Mouse (Mus musculus): ENCODE results near the gene 1700020D05Rik. TPM values are rescaled to one million over a fixed set of nuclear protein-coding genes. Genes with fewer than 3 reads are reported as not detected.

The 1700020D05Rik gene
- polyA plus RNA-seq, 1 experiment from 2014 or later = 0.25 TPM

DNA sequence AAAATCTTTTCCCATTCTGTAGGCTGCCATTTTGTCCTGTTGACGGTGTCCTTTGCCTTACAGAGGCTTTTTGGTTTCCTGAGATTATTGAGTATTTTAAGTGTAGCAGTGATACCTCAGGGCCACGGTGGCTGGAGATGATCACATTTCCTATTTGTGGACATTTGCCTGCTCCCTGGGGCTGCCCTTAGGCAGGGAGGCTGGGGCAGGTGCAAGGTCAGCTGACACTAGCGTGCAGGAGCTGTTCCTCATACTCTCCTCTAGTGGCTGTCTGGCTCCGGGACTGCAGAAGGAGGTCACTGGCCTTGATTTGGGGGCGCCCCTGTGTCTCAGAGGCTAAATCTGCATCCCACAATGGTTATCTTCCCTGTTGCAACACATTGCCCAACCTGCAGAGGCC is 21.6 kb upstream of the 1700020D05Rik start:
- Histone ChIP-seq H3K4me3 (ENCODE audit: low read depth, low read length) (no peak overlapping the region), H3K4me1 (ENCODE audit: control insufficient read depth, insufficient read depth, low read length) (no peaks in the 10 kb centered on the region), H3K27me3 (ENCODE audit: control insufficient read depth, insufficient read depth, low read length) (no peaks in the 10 kb centered on the region), H3K27ac (ENCODE audit: low read length) (no peak overlapping the region), H3K9ac (replicated peaks; ENCODE audit: low read depth, low read length) (no peak overlapping the region), H3K4me2 (replicated peaks; ENCODE audit: low read depth, low read length) (no peak overlapping the region), H3K36me3 (ENCODE audit: control insufficient read depth, insufficient read depth, low read length) (no peaks in the 10 kb centered on the region), H3K9me3 (ENCODE audit: control insufficient read depth, low read depth, low read length) (no peaks in the 10 kb centered on the region)
- WGBS = 66% methylated on average over 5 of the region's 5 CpGs
- no peak for ATAC-seq (ENCODE audit: insufficient number of reproducible peaks, insufficient read depth, low FRiP score, low read depth)

DNA sequence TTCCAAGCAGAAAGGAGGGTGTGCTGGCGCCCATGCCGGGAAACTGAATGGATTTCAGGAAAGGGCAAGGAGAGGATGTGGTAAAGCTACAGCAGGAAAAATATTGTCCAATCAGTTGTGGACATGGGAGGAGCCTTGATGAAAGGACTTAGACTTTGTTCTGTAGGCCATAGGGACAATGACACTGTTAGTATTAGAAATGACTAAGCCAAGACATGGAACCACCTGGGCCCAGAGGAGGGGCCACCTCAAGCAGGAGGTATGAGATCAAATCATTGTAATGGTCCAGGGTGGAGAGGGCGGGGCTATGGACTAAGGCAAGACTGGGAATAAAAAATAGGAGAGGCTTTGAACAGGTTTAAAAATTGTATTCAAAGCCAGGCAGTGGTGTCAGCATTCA is 15.1 kb upstream of the 1700020D05Rik start:
- 83% methylated on average over 3 of the region's 3 CpGs for WGBS
- Histone ChIP-seq H3K36me3 (ENCODE audit: control insufficient read depth, insufficient read depth, low read length) (no peaks in the 10 kb centered on the region), H3K4me2 (replicated peaks; ENCODE audit: low read depth, low read length) (no peak overlapping the region), H3K9me3 (ENCODE audit: control insufficient read depth, low read depth, low read length) (no peaks in the 10 kb centered on the region), H3K27ac (ENCODE audit: low read length) (no peak overlapping the region), H3K9ac (replicated peaks; ENCODE audit: low read depth, low read length) (no peak overlapping the region), H3K27me3 (ENCODE audit: control insufficient read depth, insufficient read depth, low read length) (no peaks in the 10 kb centered on the region), H3K4me1 (ENCODE audit: control insufficient read depth, insufficient read depth, low read length) (no peaks in the 10 kb centered on the region), H3K4me3 (ENCODE audit: low read depth, low read length) (no peak overlapping the region)
- no peak for ATAC-seq (ENCODE audit: insufficient number of reproducible peaks, insufficient read depth, low FRiP score, low read depth)

DNA sequence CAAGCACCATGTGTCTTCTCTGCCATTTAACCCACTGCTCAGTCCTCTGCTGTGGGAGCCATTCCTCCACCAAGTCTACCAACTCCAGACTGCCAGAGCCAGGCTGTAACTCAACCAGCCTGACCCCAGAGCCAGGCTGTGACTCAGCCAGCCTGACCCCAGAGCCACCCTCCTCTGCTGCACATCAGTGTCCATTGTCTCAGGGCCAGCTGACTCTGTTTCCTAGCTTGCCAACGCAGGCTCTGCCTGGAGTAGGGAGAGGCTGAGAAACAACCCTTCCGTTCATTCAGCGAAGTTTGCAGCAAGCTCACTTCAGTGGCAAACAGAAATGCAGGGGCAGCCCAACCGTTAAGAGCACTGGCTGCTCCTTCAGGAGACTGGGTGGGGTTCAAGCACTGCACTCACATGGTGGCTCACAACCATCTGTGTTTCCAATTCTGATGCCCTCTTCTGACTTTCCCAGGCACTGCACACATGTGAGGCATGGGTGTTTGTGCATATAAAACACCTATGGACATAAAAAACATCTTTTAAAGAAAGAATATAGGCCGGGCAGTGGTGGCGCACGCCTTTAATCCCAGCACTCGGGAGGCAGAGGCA is 13.4 kb upstream of the 1700020D05Rik start:
- Histone ChIP-seq H3K27me3 (ENCODE audit: control insufficient read depth, insufficient read depth, low read length) (no peaks in the 10 kb centered on the region), H3K36me3 (ENCODE audit: control insufficient read depth, insufficient read depth, low read length) (no peaks in the 10 kb centered on the region), H3K4me1 (ENCODE audit: control insufficient read depth, insufficient read depth, low read length) (0 out of 2 replicates have a peak, but pooled peaks cover 4% of the 10 kb centered on the region), H3K27ac (ENCODE audit: low read length) (no peak overlapping the region), H3K4me2 (replicated peaks; ENCODE audit: low read depth, low read length) (no peak overlapping the region), H3K9ac (replicated peaks; ENCODE audit: low read depth, low read length) (no peak overlapping the region), H3K9me3 (ENCODE audit: control insufficient read depth, low read depth, low read length) (no peaks in the 10 kb centered on the region), H3K4me3 (ENCODE audit: low read depth, low read length) (no peak overlapping the region)
- WGBS = 75% methylated on average over 8 of the region's 8 CpGs
- ATAC-seq (ENCODE audit: insufficient number of reproducible peaks, insufficient read depth, low FRiP score, low read depth) = no peak

DNA sequence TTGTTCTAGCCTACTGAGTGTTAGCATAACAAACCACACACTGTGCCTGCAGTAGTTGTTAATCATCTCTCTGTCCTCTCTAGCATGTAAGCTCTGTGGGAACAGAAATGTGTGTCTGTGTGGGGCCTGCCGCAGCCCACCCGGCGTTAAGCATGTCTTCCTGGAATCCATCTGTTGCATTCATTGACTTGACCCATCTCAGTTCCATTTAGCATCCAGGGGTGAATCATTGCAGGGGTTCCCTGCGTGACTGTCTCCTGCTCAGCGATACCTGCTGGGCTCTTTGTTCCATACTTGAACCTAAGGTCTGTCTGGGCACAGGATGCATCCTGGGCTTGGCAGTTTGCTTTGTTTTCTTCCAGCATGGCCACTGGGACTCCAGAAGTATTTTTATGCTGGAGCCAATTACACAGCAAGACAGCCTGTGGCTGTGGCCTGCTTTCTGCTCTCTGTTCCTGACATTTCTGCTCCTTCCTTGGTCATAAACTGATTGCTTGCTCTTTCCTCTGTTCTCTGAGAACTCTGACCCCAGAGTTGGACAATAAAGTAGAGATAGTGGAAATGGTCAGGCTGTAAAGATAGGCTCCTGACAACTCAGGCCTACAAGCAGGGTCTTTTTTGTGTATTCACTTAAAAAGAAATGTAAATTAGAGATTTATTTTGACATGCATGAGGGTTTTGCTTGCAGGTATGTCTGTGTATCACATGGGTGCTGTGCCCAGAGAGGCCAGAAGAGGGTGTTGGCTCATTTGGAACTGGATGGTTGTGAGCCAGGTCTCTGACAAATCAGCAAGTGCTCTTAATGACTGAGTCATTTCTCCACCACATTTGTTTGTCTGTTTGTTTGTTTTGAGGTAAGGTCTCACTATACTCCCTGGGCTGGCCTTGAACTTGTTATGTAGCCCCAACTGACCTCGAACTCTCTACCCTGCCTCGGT is 12.5 kb upstream of the 1700020D05Rik start:
- ATAC-seq (ENCODE audit: insufficient number of reproducible peaks, insufficient read depth, low FRiP score, low read depth) = no peak
- H3K4me2 ChIP-seq (replicated peaks; ENCODE audit: low read depth, low read length) = no peak overlapping the region
- no peak overlapping the region for H3K4me3 ChIP-seq (ENCODE audit: low read depth, low read length)
- H3K9me3 ChIP-seq (ENCODE audit: control insufficient read depth, low read depth, low read length) = no peaks in the 10 kb centered on the region
- WGBS = 87% methylated on average over 7 of the region's 7 CpGs
- H3K27ac ChIP-seq (ENCODE audit: low read length) = no peak overlapping the region
- H3K4me1 ChIP-seq (ENCODE audit: control insufficient read depth, insufficient read depth, low read length) = peaks cover 4% of the 10 kb centered on the region; the same call in 1 of the 2 replicates
- no peaks in the 10 kb centered on the region for H3K27me3 ChIP-seq (ENCODE audit: control insufficient read depth, insufficient read depth, low read length)
- no peaks in the 10 kb centered on the region for H3K36me3 ChIP-seq (ENCODE audit: control insufficient read depth, insufficient read depth, low read length)
- H3K9ac ChIP-seq (replicated peaks; ENCODE audit: low read depth, low read length) = no peak overlapping the region

DNA sequence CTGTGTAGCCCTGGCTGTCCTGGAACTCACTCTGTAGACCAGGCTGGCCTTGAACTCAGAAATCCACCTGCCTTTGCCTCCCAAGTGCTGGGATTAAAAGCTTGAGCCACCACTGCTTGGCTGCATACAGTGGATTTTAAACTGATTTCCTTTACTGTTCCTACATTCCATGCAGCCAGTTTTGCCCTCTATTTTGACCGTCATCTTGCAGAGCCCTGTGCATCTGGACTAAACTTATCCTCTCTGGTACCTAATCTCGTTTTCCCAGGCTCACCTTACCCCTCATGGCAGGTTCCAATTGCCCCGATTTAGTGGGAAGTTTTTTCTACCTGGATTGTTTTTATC is 9.4 kb upstream of the 1700020D05Rik start:
- Histone ChIP-seq H3K4me1 (ENCODE audit: control insufficient read depth, insufficient read depth, low read length) (peaks cover 8% of the 10 kb centered on the region; the same call in 1 of the 2 replicates), H3K4me2 (replicated peaks; ENCODE audit: low read depth, low read length) (no peak overlapping the region), H3K4me3 (ENCODE audit: low read depth, low read length) (no peak overlapping the region), H3K27ac (ENCODE audit: low read length) (no peak overlapping the region), H3K9me3 (ENCODE audit: control insufficient read depth, low read depth, low read length) (no peaks in the 10 kb centered on the region), H3K9ac (replicated peaks; ENCODE audit: low read depth, low read length) (no peak overlapping the region), H3K36me3 (ENCODE audit: control insufficient read depth, insufficient read depth, low read length) (no peaks in the 10 kb centered on the region), H3K27me3 (ENCODE audit: control insufficient read depth, insufficient read depth, low read length) (no peaks in the 10 kb centered on the region)
- no peak for ATAC-seq (ENCODE audit: insufficient number of reproducible peaks, insufficient read depth, low FRiP score, low read depth)
- whole genome bisulfite sequencing = 81% methylated on average over 3 of the region's 3 CpGs

DNA sequence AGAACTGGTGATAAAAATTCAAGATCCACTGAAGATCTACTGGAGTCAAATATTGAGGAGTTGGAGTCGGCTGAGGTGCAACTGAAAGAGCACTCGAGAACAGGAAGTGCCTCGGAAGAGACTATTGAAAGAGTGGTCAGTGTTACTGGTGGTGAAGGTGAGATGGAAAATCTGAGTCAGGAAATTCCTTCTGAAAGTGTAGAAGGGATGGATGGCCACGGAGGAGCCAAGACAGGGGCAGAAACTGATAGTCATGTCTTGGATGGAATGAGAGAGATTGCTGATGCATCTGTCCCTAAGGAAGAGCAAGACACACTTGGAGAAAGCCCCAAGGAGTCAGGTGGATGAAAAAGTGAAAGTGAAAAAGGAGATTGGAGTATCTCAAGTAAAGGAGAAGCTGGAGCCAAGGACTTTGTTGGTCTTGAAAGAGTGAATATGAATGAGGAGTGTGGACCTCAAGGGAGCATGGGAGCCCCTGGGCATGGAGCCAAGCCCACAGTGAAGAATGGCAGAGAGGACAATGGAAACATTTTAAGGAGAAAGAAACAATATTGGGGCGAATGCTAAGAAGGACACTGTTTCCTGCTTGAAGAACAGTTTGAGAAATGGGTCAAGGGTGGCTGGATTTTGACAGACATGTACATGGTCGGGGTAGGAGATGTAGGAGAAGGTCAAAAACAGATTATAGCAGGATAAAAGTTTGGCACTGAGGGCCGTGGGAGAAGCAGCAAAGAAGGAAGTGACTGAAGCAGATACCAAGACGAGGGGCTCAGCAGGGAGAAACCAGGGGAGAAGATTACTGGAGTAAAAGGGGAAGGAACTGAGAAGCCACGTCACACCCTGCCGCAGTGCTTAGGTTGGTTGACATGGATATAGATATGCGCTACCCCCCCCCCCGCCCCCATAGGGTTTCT is 8.8 kb upstream of the 1700020D05Rik start:
- no peaks in the 10 kb centered on the region for H3K27me3 ChIP-seq (ENCODE audit: control insufficient read depth, insufficient read depth, low read length)
- no peaks in the 10 kb centered on the region for H3K9me3 ChIP-seq (ENCODE audit: control insufficient read depth, low read depth, low read length)
- 77% methylated on average over 12 of the region's 12 CpGs for WGBS
- peaks cover 8% of the 10 kb centered on the region; the same call in 1 of the 2 replicates for H3K4me1 ChIP-seq (ENCODE audit: control insufficient read depth, insufficient read depth, low read length)
- H3K9ac ChIP-seq (replicated peaks; ENCODE audit: low read depth, low read length) = no peak overlapping the region
- no peak for ATAC-seq (ENCODE audit: insufficient number of reproducible peaks, insufficient read depth, low FRiP score, low read depth)
- H3K4me2 ChIP-seq (replicated peaks; ENCODE audit: low read depth, low read length) = no peak overlapping the region
- no peak overlapping the region for H3K4me3 ChIP-seq (ENCODE audit: low read depth, low read length)
- H3K36me3 ChIP-seq (ENCODE audit: control insufficient read depth, insufficient read depth, low read length) = no peaks in the 10 kb centered on the region
- H3K27ac ChIP-seq (ENCODE audit: low read length) = 0 out of 2 replicates have a peak overlapping the region, but pooled peaks have one; percentile 3

DNA sequence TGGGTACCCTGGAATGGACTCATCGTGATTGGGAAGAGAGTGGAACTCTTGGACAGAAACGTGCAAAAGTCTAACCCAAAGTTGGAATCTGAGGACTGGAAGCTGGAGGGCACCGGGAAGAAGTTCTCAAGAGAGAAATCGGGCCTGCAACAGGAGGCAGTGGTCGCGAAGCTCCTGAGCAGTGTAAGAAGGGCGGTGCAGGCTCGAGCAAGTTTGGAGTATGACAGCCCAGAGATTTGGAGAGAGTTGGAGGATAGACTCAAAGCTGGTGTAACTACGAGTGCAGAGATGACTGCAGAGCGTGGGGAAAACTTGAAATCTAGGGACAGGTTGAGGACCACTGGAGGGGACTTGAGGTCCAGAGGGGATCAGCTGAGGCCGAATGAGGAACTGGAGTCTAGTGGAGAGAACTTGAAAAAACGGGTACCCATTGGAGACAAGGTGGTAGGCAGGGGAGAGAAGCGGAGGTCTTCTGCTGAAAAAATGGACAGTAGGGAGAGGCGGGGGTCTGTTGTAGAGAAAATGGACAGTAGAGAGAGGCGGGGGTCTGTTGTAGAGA is 7.6 kb upstream of the 1700020D05Rik start:
- H3K36me3 ChIP-seq (ENCODE audit: control insufficient read depth, insufficient read depth, low read length) = no peaks in the 10 kb centered on the region
- H3K27ac ChIP-seq (ENCODE audit: low read length) = 0 out of 2 replicates have a peak overlapping the region, but pooled peaks have one; percentile 10
- no peaks in the 10 kb centered on the region for H3K27me3 ChIP-seq (ENCODE audit: control insufficient read depth, insufficient read depth, low read length)
- H3K9ac ChIP-seq (replicated peaks; ENCODE audit: low read depth, low read length) = peak overlapping the region; percentile 57
- WGBS = 46% methylated on average over 15 of the region's 15 CpGs
- no peaks in the 10 kb centered on the region for H3K9me3 ChIP-seq (ENCODE audit: control insufficient read depth, low read depth, low read length)
- no peak for ATAC-seq (ENCODE audit: insufficient number of reproducible peaks, insufficient read depth, low FRiP score, low read depth)
- H3K4me1 ChIP-seq (ENCODE audit: control insufficient read depth, insufficient read depth, low read length) = peaks cover 8% of the 10 kb centered on the region; the same call in 1 of the 2 replicates
- peak overlapping the region; percentile 45 for H3K4me3 ChIP-seq (ENCODE audit: low read depth, low read length)
- peak overlapping the region; percentile 76 for H3K4me2 ChIP-seq (replicated peaks; ENCODE audit: low read depth, low read length)
